Comparison of ENCODE assay signal across 8 mouse cellular contexts in the genomic region with DNA sequence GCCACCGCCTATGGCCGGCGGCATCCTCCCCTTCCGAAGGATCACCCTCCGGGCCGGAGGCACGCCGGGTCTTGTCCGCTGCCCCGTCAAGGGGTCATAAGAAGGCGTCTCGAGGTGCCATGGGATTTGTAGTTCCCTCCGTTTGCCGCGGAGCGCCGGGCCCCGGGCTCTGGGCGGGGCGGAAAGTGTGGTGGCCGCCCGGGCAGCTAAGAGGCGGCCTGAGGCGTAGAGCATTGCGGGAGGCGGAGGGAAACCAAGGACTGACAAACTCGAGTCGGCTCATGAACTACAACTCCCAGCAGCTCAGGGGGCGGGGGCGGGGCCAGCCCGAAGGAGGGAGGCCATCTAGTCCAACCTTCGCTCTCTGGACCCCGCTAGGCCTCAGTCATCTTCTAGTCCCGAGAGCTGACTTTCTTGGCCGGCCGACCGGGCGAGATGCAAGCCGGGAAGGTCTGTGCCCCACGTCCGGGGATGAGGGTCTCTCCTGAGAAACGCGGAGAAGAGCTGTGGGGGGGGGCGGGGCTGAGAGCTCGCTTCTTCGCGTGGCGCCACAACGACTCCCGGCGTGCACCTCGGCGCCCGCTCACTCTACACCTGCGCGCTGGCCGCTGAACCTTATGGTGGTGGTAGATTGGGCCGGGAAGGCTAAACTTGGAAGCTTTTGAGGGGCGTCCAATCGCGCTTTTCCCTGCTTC. TPM values are rescaled to one million over a fixed set of nuclear protein-coding genes. Genes with fewer than 3 reads are reported as not detected.
A peak's percentile ranks its signal among the peaks of the same experiment; 100 is the strongest.
DNase-seq lines count a peak whose midpoint lies in the region; ATAC-seq and TF ChIP-seq lines count a peak whose summit lies in the region.

A gene (minus strand): TSS at position 574 of the 695 bp plus-strand sequence.

- POLR2A ChIA-PET in Patski (lab: Charles Lee) = interaction anchor here (0.5 to 1.7 kb wide), 3 partner anchors 13 to 46 kb away, joined by 3 to 8 read pairs (median 3); no protein-coding TSS in a partner anchor

- CTCF ChIA-PET in Patski (lab: Charles Lee) = no interaction called here

- peak within 1 kb of the TSS; percentile 74 for H3K4me2 ChIP-seq in hindbrain, embryonic 13.5 days

- peaks cover 8% of the 10 kb centered on the region for H3K36me3 ChIP-seq in hindbrain, embryonic 13.5 days

- no peaks in the 10 kb centered on the region for H3K9me3 ChIP-seq in hindbrain, embryonic 13.5 days

- peak within 1 kb of the TSS; percentile 97 for H3K27ac ChIP-seq in hindbrain, embryonic 13.5 days

- in situ Hi-C loops in Patski (cut with MboI; ENCODE audit: low pct_unique_long_range_greater_than_20kb) = no loop called here

- peak within 1 kb of the TSS; percentile 92 for H3K4me3 ChIP-seq in hindbrain, embryonic 13.5 days

- ATAC-seq in Patski = peak; percentile 98
- ATAC-seq in hindbrain, embryonic 13.5 days (ENCODE audit: low FRiP score) = peak; percentile 97

- H3K9ac ChIP-seq in hindbrain, embryonic 13.5 days = peak within 1 kb of the TSS; percentile 81

- TF ChIP-seq CTCF in Patski (IDR thresholded peaks at IDR 0.05) = no peak

- H3K27me3 ChIP-seq in Patski = no peaks in the 10 kb centered on the region
- no peaks in the 10 kb centered on the region for H3K27me3 ChIP-seq in hindbrain, embryonic 13.5 days

- WGBS in hindbrain, embryonic 13.5 days = under 1% methylated on average over 60 of the region's 61 CpGs

- DNase-seq in Patski (ENCODE audit: low read depth, low spot score) = peak; percentile 77
- peak; percentile 84 to 91 for DNase-seq in cerebellum, postnatal 14 days
- peak; percentile 90 to 92 for DNase-seq in frontal cortex, postnatal 14 days (ENCODE audit: low spot score in 2 of 2)
- peak; percentile 70 to 80 for DNase-seq in layer of hippocampus, postnatal 25 days (ENCODE audit: extremely low spot score in 1 of 2, low spot score in 1 of 2)
- peak; percentile 97 for DNase-seq in lung, postnatal 25 days (ENCODE audit: low spot score)
- DNase-seq in retina, embryonic 14.5 days (ENCODE audit: low spot score) = peak; percentile 93
- peak; percentile 85 for DNase-seq in thymus, postnatal 4 days

- H3K4me1 ChIP-seq in hindbrain, embryonic 13.5 days (replicated peaks) = peaks cover 22% of the 10 kb centered on the region

RNA-seq across cellular contexts. Expression of the gene that starts here (rescaled TPM):
- polyA plus RNA-seq in Patski (2021) = 14.5 TPM
- polyA plus RNA-seq in hindbrain, embryonic 13.5 days (2015; fragmentation: Nextera tagmentation; extraction: Ambion mirVana) = 11.5 and 12.9 TPM in 2 replicates
- 10 to 100 TPM; 17.5 to 19.2 TPM for total RNA-seq in layer of hippocampus, postnatal 25 days (2021)

Comparison
In these comparisons a context has a peak if more than half of its experiments do, and no peak if none do; other contexts are left out.
1. Peak in every context shown above with its lines: DNase-seq, ATAC-seq, H3K4me3 ChIP-seq and H3K27ac ChIP-seq.